Comparison of ENCODE assay signal across 10 mouse cellular contexts in genomic region chr5:30890375-30890774, GRCm38 (mm10). TPM values are rescaled to one million over a fixed set of nuclear protein-coding genes. Genes with fewer than 3 reads are reported as not detected.
DNase-seq lines count a peak whose midpoint lies in the region; ATAC-seq and TF ChIP-seq lines count a peak whose summit lies in the region.
"Had no signal": no experiment of that assay in that cellular context is flagged by ENCODE, and none has a peak within 500 bp of the region (broad histone marks: within the 10 kb centered on the region; RNA-seq: fewer than 3 reads in every experiment).

No protein-coding gene starts in this region.

- no peaks in the 10 kb centered on the region for H3K9me3 ChIP-seq in heart, embryonic 11.5 days (replicated peaks; ENCODE audit: control insufficient read depth, low read length)
- no peaks in the 10 kb centered on the region for H3K9me3 ChIP-seq in E14TG2a.4 (ENCODE audit: low read length)
- H3K9me3 ChIP-seq in hindbrain, embryonic 12.5 days (replicated peaks), result no peaks in the 10 kb centered on the region
- no peaks in the 10 kb centered on the region for H3K9me3 ChIP-seq in liver, postnatal 0 days (ENCODE audit: low read length)

- no peak overlapping the region for H3K9ac ChIP-seq in heart, embryonic 11.5 days (ENCODE audit: low read depth, low read length)
- H3K9ac ChIP-seq in hindbrain, embryonic 12.5 days, result peak overlapping the region; percentile 88
- H3K9ac ChIP-seq in liver, postnatal 0 days (replicated peaks), result 0 out of 2 replicates have a peak overlapping the region, but pooled peaks have one; percentile 6

- no peaks in the 10 kb centered on the region for H3K27me3 ChIP-seq in heart, embryonic 11.5 days (ENCODE audit: control insufficient read depth, insufficient read depth, low read length)
- H3K27me3 ChIP-seq in E14TG2a.4 (ENCODE audit: insufficient read depth, low read length), result no peaks in the 10 kb centered on the region
- H3K27me3 ChIP-seq in hindbrain, embryonic 12.5 days, result no peaks in the 10 kb centered on the region
- no peaks in the 10 kb centered on the region for H3K27me3 ChIP-seq in liver, postnatal 0 days (ENCODE audit: insufficient read depth, low read length)

- no peak for TF ChIP-seq EP300 in liver, postnatal 0 days (IDR thresholded peaks at IDR 0.05; ENCODE audit: low read depth)

- H3K4me2 ChIP-seq in heart, embryonic 11.5 days, result peak overlapping the region; percentile 91
- peak overlapping the region; percentile 69 for H3K4me2 ChIP-seq in hindbrain, embryonic 12.5 days (replicated peaks)
- H3K4me2 ChIP-seq in liver, postnatal 0 days (ENCODE audit: low read depth, low read length), result peak overlapping the region; percentile 96

- no peak for TF ChIP-seq CTCF in E14TG2a.4 (conservative IDR thresholded peaks at IDR 0.05; ENCODE audit: low read length)
- no peak for TF ChIP-seq CTCF in liver, postnatal 0 days (IDR thresholded peaks at IDR 0.05; ENCODE audit: low read depth)

- WGBS in heart, embryonic 11.5 days (ENCODE audit: insufficient replicate concordance), result 73% methylated on average over 7 of the region's 7 CpGs
- WGBS in hindbrain, embryonic 12.5 days, result 88% methylated on average over 7 of the region's 7 CpGs
- WGBS in liver, postnatal 0 days (ENCODE audit: insufficient replicate concordance), result 68% methylated on average over 7 of the region's 7 CpGs

- no peak overlapping the region for H3K27ac ChIP-seq in heart, embryonic 11.5 days (ENCODE audit: low read depth, low read length)
- 0 out of 2 replicates have a peak overlapping the region, but pooled peaks have one; percentile 97 for H3K27ac ChIP-seq in hindbrain, embryonic 12.5 days
- H3K27ac ChIP-seq in liver, postnatal 0 days (ENCODE audit: low read depth), result no peak overlapping the region

- peaks cover 22% of the 10 kb centered on the region for H3K36me3 ChIP-seq in heart, embryonic 11.5 days (ENCODE audit: control insufficient read depth, insufficient read depth, low read length)
- H3K36me3 ChIP-seq in E14TG2a.4 (ENCODE audit: insufficient read depth, low read length), result peaks cover 54% of the 10 kb centered on the region
- peaks cover 50% of the 10 kb centered on the region for H3K36me3 ChIP-seq in hindbrain, embryonic 12.5 days
- H3K36me3 ChIP-seq in liver, postnatal 0 days (replicated peaks; ENCODE audit: insufficient read depth, low read length), result peaks cover 37% of the 10 kb centered on the region

- H3K4me3 ChIP-seq in heart, embryonic 11.5 days (ENCODE audit: low read depth, low read length), result no peak overlapping the region
- H3K4me3 ChIP-seq in E14TG2a.4 (replicated peaks; ENCODE audit: low read length), result peak overlapping the region; percentile 91
- H3K4me3 ChIP-seq in hindbrain, embryonic 12.5 days, result peak overlapping the region; percentile 79
- no peak overlapping the region for H3K4me3 ChIP-seq in liver, postnatal 0 days (ENCODE audit: low read depth, low read length)

- DNase-seq in heart, adult 9 months (ENCODE audit: low spot score in 2 of 2), result no peak
- DNase-seq in liver, postnatal 0 days, result no peak
- DNase-seq in adrenal gland, postnatal 36 days, result no peak
- DNase-seq in cerebellum, postnatal 4 days (ENCODE audit: low spot score in 2 of 2), result no peak
- DNase-seq in adrenal gland, adult 2 months, result no peak
- DNase-seq: adrenal gland, postnatal 10 days; lung, postnatal 36 days had no signal

- H3K4me1 ChIP-seq in heart, embryonic 11.5 days (ENCODE audit: control insufficient read depth, insufficient read depth, low read length), result peaks cover 10% of the 10 kb centered on the region
- peaks cover 50% of the 10 kb centered on the region for H3K4me1 ChIP-seq in E14TG2a.4 (replicated peaks; ENCODE audit: low read depth, low read length)
- H3K4me1 ChIP-seq in hindbrain, embryonic 12.5 days, result peaks cover 18% of the 10 kb centered on the region
- peaks cover 19% of the 10 kb centered on the region for H3K4me1 ChIP-seq in liver, postnatal 0 days (ENCODE audit: insufficient read depth)

- ATAC-seq in heart, embryonic 11.5 days (replicated peaks; ENCODE audit: insufficient number of reproducible peaks, low FRiP score, low TSS enrichment), result no peak
- ATAC-seq in hindbrain, embryonic 12.5 days (ENCODE audit: low FRiP score), result no peak
- no peak for ATAC-seq in liver, postnatal 0 days

RNA-seq across cellular contexts. Expression of gene Agbl5, which starts 1.9 kb away (rescaled TPM):
- polyA plus RNA-seq in heart, embryonic 11.5 days (2014; fragmentation: Nextera tagmentation; extraction: Ambion mirVana), result 12.9 and 14.5 TPM in 2 replicates
- 32.4 and 36.9 TPM in 2 replicates for polyA plus RNA-seq in hindbrain, embryonic 12.5 days (2016; fragmentation: Nextera tagmentation; extraction: Ambion mirVana)
- 3.1 and 3.2 TPM in 2 replicates for polyA plus RNA-seq in liver, postnatal 0 days (2015; fragmentation: Nextera tagmentation; extraction: Ambion mirVana)
- 10 to 100 TPM in 1 of 2 experiments, 1 to 10 TPM in 1; 6.6 to 12.2 TPM for total RNA-seq in adrenal gland, postnatal 36 days (2021)
- total RNA-seq in adrenal gland, adult 2 months (2021), result 1 to 10 TPM; 7.6 to 9.2 TPM
- polyA plus RNA-seq in adrenal gland, adult 2 months (2012; rRNA removed), result 25.3 and 27.5 TPM in 2 replicates

RNA-seq across cellular contexts. Expression of gene Ost4, which starts 17.2 kb away (rescaled TPM):
- 445 and 470 TPM in 2 replicates for polyA plus RNA-seq in heart, embryonic 11.5 days (2014; fragmentation: Nextera tagmentation; extraction: Ambion mirVana)
- polyA plus RNA-seq in hindbrain, embryonic 12.5 days (2016; fragmentation: Nextera tagmentation; extraction: Ambion mirVana), result 256 and 303 TPM in 2 replicates
- polyA plus RNA-seq in liver, postnatal 0 days (2015; fragmentation: Nextera tagmentation; extraction: Ambion mirVana), result 263 and 277 TPM in 2 replicates
- 100 to 1,000 TPM; 211 to 228 TPM for total RNA-seq in adrenal gland, postnatal 36 days (2021)
- total RNA-seq in adrenal gland, adult 2 months (2021), result 100 to 1,000 TPM; 256 to 264 TPM
- 120 and 143 TPM in 2 replicates for polyA plus RNA-seq in adrenal gland, adult 2 months (2012; rRNA removed)

RNA-seq across cellular contexts. Expression of gene Tmem214, which starts 22.6 kb away (rescaled TPM):
- polyA plus RNA-seq in heart, embryonic 11.5 days (2014; fragmentation: Nextera tagmentation; extraction: Ambion mirVana), result 47.8 and 48.2 TPM in 2 replicates
- polyA plus RNA-seq in hindbrain, embryonic 12.5 days (2016; fragmentation: Nextera tagmentation; extraction: Ambion mirVana), result 66.8 and 68.5 TPM in 2 replicates
- 32.1 and 33.0 TPM in 2 replicates for polyA plus RNA-seq in liver, postnatal 0 days (2015; fragmentation: Nextera tagmentation; extraction: Ambion mirVana)
- 10 to 100 TPM; 49.6 to 55.0 TPM for total RNA-seq in adrenal gland, postnatal 36 days (2021)
- total RNA-seq in adrenal gland, adult 2 months (2021), result 10 to 100 TPM; 51.9 to 62.2 TPM
- 87.6 and 96.9 TPM in 2 replicates for polyA plus RNA-seq in adrenal gland, adult 2 months (2012; rRNA removed)

RNA-seq across cellular contexts. Expression of gene Emilin1, which starts 22.8 kb away (rescaled TPM):
- polyA plus RNA-seq in heart, embryonic 11.5 days (2014; fragmentation: Nextera tagmentation; extraction: Ambion mirVana), result 90.5 and 123 TPM in 2 replicates
- polyA plus RNA-seq in hindbrain, embryonic 12.5 days (2016; fragmentation: Nextera tagmentation; extraction: Ambion mirVana), result 121 and 122 TPM in 2 replicates
- polyA plus RNA-seq in liver, postnatal 0 days (2015; fragmentation: Nextera tagmentation; extraction: Ambion mirVana), result 25.3 and 30.9 TPM in 2 replicates
- 10 to 100 TPM; 49.8 to 56.0 TPM for total RNA-seq in adrenal gland, postnatal 36 days (2021)
- total RNA-seq in adrenal gland, adult 2 months (2021), result 10 to 100 TPM; 40.3 to 62.0 TPM
- polyA plus RNA-seq in adrenal gland, adult 2 months (2012; rRNA removed), result 64.1 and 75.1 TPM in 2 replicates

RNA-seq across cellular contexts. Expression of gene Khk, which starts 30.9 kb away (rescaled TPM):
- polyA plus RNA-seq in heart, embryonic 11.5 days (2014; fragmentation: Nextera tagmentation; extraction: Ambion mirVana), result 10.1 and 11.3 TPM in 2 replicates
- polyA plus RNA-seq in hindbrain, embryonic 12.5 days (2016; fragmentation: Nextera tagmentation; extraction: Ambion mirVana), result 5.6 and 7.1 TPM in 2 replicates
- 56.9 and 57.7 TPM in 2 replicates for polyA plus RNA-seq in liver, postnatal 0 days (2015; fragmentation: Nextera tagmentation; extraction: Ambion mirVana)
- total RNA-seq in adrenal gland, postnatal 36 days (2021), result 10 to 100 TPM; 37.5 to 64.9 TPM
- 10 to 100 TPM; 37.2 to 44.3 TPM for total RNA-seq in adrenal gland, adult 2 months (2021)
- polyA plus RNA-seq in adrenal gland, adult 2 months (2012; rRNA removed), result 43.9 and 60.3 TPM in 2 replicates

Comparison
In these comparisons a context has a peak if more than half of its experiments do, and no peak if none do; other contexts are left out.
1. H3K4me3 ChIP-seq: peak in E14TG2a.4 (single experiment) and hindbrain, embryonic 12.5 days (single experiment); none in heart, embryonic 11.5 days (single experiment) and liver, postnatal 0 days (single experiment).
2. Peak in every context shown above with its lines, with median percentiles within 50 percentile points of each other: H3K4me2 ChIP-seq.